Mouse (Mus musculus) hematopoietic multipotent progenitor cell, adult 10-12 weeks (in vitro differentiated cells): ENCODE data around the gene Cdk9. TPM values are rescaled to one million over a fixed set of nuclear protein-coding genes. Genes with fewer than 3 reads are reported as not detected.

Source experiments
- polyA plus RNA-seq: library from polyadenylated mRNA; stranded (reverse); fragments of >175 nt; gene quantifications from 2 replicates; pipeline ENCODE4 v1.2.3, GENCODE M21; 2012; ENCODE audit warnings: low replicate concordance

The Cdk9 gene
- 91.0 and 160 TPM in 2 replicates for polyA plus RNA-seq

DNA sequence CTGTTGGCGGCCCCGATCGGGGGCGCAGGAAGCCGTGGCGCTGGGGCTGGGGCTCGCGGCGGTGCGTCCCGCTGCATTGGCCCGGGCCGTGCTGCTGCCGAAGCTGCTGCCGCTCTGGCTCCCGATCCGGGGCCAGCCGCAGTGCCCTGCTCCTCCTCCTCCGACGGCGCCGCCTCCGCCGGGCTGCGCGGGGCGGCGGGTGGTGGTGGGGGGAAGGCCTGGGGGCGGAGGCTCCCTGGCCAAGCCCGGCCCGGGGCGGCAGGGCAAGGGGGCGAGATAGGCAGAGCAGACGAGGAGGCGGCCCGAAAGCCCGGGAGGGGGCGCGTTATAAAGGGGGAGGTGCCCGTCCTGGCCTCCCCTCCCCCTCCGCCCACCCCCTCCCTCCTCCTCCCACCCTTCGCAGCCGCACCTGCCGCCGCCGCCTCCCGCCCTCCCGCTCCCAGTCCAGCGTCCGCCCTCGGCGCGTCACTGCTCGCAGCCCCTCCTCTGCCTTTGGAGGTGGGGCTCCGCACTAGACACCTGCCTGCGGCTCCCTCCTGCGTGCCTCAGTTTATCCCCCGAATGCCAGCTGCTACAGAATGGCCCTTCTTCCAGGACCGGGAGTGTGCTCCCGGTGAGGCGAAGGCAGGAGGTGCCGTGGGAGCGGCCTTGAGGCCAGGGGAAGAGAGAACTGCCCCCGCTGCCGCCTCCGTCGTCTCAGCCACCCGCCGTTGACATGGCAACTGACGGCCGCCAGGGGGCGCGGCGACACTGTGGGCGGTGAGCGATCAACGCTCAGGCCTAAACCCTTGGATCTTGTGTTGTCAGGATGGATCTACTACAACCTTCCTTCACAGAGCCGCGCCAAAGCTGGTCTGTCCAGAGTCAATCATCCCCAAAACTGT lies at the start of gene Cdk9:
Cdk9 (minus strand) TSS at position 143 of the 884 bp plus-strand sequence.

DNA sequence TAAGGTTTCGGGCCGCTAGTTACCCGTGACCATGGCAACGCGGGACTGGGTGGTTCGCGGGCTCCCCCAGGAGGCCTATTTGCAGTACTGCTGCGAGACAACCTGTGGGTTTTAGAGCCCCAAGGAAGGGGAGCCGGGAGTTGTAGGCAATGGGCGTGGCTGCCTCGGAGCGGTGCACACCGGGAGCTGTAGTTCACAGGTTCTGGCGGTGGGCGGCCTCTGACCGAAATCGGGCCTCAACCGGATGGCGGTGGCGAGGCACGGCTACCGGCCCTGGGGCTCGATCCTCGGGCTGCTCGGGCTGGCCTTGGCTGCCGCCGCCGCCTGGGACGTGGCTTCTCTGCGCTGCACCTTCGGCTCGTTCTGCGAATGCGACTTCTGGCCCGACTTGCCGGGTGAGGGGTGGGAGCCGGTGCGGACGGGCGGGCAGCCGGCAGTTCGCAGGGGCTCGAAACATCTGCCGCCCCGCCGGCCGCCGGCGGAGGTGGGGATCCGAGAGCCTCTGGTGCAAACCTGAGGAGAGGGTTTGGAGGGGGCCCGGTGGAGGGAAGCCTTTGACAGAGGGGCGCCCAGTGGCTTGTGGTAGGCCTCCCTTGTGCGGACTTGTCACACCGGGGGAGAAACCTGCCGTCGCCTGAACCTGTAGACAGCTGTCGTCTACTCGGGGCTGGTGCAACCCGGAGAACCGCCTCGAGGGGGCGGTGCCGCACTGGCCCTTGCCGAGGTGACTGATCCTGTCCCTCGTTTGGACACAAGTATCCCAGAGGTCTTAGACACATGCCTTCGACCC lies 44.4 kb upstream of the Cdk9 start, which contains the start of gene Tor2a:
Tor2a (plus strand) TSS at position 179 of the 790 bp plus-strand sequence.

DNA sequence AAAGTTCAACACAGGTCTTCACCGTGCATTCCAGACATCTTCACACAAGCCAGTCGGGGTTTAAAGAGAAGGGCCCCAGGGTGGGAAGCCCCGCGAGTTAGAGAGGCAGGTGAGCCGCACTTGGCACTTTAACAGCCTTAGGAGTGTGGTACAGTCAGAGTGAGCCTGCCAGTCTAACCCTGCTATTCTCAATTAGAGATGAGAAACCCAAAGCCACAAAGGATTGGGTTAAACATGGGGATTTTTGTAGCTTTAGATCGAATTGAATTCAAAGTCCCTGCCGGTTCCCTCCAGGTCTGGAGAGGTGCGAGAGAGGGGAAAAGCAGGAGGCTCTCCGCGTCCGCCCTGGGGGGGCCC lies 28.0 kb upstream of the Cdk9 start, which contains the start of gene 6330409D20Rik:
6330409D20Rik (minus strand) TSS at position 101 of the 357 bp plus-strand sequence.

GRCm38 (mm10) chr2:32720681-32721229 lies 7.9 kb upstream of the Cdk9 start, which contains the start of gene Sh2d3c:
Gene Sh2d3c (plus strand): TSS chr2:32721055.

GRCm38 (mm10) chr2:32704021-32704421 lies 8.9 kb downstream of the Cdk9 start, which contains the start of gene Fpgs:
Gene Fpgs (minus strand): TSS chr2:32704145.

Other genes starting within 250 kb of the Cdk9 start
- 136 and 166 TPM in 2 replicates for gene Fam102a, start 177.7 kb downstream of the Cdk9 start, polyA plus RNA-seq
- gene Dpm2, start 142.2 kb downstream of the Cdk9 start, polyA plus RNA-seq: 11.0 and 11.9 TPM in 2 replicates
- 0.16 TPM in 1 of 2 replicates, not detected in the other for gene Pip5kl1, start 138.3 kb downstream of the Cdk9 start, polyA plus RNA-seq
- gene 9430097D07Rik, start 137.4 kb downstream of the Cdk9 start, polyA plus RNA-seq: not detected in 2 replicates
- 29.1 and 47.0 TPM in 2 replicates for gene St6galnac4, start 126.0 kb downstream of the Cdk9 start, polyA plus RNA-seq
- gene St6galnac6, start 113.4 kb downstream of the Cdk9 start, polyA plus RNA-seq: 15.4 and 20.9 TPM in 2 replicates
- gene Ak1, start 91.3 kb downstream of the Cdk9 start, polyA plus RNA-seq: 0.09 and 0.66 TPM in 2 replicates
- 13.8 and 31.2 TPM in 2 replicates for gene Eng, start 66.5 kb downstream of the Cdk9 start, polyA plus RNA-seq
- gene Fpgs, start 8.9 kb downstream of the Cdk9 start, polyA plus RNA-seq: 47.2 and 135 TPM in 2 replicates
- gene Sh2d3c, start 8.0 kb upstream of the Cdk9 start, polyA plus RNA-seq: 153 and 217 TPM in 2 replicates
- not detected in 2 replicates for gene 6330409D20Rik, start 27.9 kb upstream of the Cdk9 start, polyA plus RNA-seq
- gene Tor2a, start 44.2 kb upstream of the Cdk9 start, polyA plus RNA-seq: 61.8 and 69.6 TPM in 2 replicates
- gene Ttc16, start 62.6 kb upstream of the Cdk9 start, polyA plus RNA-seq: 0.04 and 0.09 TPM in 2 replicates
- gene Ptrh1, start 62.7 kb upstream of the Cdk9 start, polyA plus RNA-seq: 2.4 and 6.0 TPM in 2 replicates
- not detected in 2 replicates for gene Cfap157, start 71.4 kb upstream of the Cdk9 start, polyA plus RNA-seq
- 1.4 and 3.5 TPM in 2 replicates for gene Stxbp1, start 134.2 kb upstream of the Cdk9 start, polyA plus RNA-seq
- gene Fam129b, start 163.0 kb upstream of the Cdk9 start, polyA plus RNA-seq: 10.9 and 38.1 TPM in 2 replicates
- 1,267 and 2,336 TPM in 2 replicates for gene Rpl12, start 248.5 kb upstream of the Cdk9 start, polyA plus RNA-seq
- gene Lrsam1, start 248.5 kb upstream of the Cdk9 start, polyA plus RNA-seq: 12.7 and 17.3 TPM in 2 replicates